Mouse (Mus musculus): ENCODE measurements at regions not wholly inside any gene's neighbourhood (a gene's known extent, or its start where the extent isn't known, plus 50 kb on each side); places are given as distances from the start of the nearest gene placed in this dataset.

DNA sequence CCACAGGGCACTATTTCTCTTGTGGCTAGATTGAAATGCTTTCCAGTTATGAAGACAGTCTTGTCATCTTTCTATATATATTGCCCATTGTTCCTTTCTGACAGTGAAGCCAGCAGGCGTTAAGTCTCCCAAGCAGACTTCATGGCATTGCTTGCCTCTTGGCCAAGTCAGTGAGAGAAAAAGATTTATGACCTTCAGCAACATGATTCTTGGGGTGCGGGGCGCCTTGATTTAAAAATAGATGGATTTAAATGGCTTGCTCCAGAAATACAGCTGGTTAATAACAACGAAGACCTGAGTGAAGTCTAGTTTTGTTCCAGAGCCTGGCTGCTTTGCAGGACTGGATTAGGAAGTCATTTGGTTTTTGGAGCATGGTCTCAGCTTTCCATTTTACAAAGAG is 475.2 kb upstream of the Gm26657 start:
- no peak for DNase-seq (ENCODE audit: extremely low spot score)

DNA sequence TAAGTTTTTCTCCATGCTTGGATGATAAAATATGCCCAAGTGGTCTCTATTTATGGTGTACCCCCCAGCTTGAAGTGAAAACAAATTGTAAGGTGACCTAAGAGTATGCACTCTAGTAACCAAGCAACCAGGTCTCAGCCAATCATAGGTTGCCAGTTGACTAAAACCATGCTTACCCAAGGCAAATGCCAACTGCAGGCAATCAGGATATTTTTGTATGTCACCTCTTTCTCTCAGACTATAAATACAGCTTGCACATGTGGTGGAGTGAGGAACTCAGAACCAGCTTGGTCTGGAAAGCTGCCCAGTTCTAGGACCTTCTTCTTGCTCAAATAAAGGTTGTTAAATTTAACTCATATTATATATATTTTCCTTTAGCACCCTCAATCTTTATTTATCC is 476.0 kb upstream of the Gm26657 start:
- no peak for DNase-seq (ENCODE audit: extremely low spot score)

DNA sequence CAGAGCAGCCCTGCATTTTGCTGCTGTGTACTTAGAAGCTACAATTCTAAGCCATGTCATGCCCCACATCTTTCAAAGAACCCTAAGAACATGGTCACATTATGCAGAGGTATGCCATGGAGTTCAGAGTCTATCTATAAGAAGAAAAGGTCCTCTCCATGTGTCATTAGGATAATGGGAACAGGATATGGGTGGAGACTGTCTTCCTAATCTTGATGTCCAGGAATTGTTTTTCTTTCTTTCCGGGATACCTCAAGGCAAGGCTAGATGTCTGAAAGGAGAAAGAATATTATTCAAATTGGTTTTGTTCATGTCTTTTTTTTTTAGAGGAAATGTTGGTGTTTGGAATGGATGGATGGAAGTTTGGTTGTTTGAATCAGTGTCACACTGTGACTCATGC is 477.3 kb upstream of the Gm26657 start:
- DNase-seq (ENCODE audit: extremely low spot score): no peak

DNA sequence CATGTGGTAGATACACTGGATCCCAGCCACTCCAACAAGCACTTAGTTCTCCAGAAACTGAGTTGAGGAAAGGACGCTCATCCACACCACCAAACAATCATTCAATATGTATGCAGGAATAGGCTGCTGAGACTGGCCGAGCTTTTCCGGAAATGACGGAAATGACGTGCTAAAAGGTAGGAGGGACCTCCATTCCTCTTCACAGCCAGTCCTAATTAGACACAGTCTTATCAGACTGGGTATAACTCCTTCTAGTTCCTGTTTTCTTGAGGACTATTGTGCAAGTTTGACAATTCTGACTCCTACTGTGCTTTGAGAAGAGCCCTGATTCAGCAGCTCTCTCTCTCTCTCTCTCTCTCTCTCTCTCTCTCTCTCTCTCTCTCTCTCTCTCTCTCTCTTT is 477.9 kb upstream of the Gm26657 start:
- no peak for DNase-seq (ENCODE audit: extremely low spot score)

DNA sequence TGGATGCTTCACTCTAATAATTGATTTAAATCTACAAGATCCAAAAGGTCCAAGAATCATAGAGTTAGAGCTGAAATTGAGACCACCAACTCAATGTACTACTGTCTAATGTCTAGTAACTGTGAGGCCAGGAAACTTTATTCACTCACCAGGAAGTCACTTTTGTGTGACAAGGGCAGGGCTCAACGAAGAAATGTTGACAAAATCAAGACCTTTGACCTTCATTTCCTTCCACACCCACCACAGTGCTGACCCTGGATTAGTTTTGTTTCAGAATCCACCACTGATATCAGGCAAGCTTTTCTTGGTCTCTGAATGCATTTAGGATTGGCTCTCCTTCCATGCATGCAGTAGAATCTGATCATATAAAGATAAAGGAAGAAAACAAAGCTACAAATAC is 487.5 kb upstream of the Gm26657 start:
- DNase-seq (ENCODE audit: extremely low spot score): no peak

DNA sequence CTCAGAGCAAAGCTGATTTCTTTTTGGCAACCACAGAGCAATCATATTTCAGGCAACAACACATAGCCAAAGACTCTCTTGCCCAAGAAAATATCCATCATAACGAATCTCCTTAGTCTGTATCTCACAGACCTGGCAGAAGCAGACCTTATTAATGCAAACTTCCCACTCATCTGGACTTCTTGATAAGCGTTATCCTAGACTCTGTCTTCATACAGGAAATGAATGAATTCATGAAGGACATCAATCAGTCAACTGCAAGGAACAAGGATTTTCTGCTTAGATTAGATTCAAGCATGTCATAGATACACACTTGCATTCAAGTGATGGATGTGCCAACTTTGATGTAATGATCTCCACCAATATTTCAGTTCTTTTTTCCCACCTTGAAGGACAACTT is 488.1 kb upstream of the Gm26657 start:
- DNase-seq (ENCODE audit: extremely low spot score): no peak

DNA sequence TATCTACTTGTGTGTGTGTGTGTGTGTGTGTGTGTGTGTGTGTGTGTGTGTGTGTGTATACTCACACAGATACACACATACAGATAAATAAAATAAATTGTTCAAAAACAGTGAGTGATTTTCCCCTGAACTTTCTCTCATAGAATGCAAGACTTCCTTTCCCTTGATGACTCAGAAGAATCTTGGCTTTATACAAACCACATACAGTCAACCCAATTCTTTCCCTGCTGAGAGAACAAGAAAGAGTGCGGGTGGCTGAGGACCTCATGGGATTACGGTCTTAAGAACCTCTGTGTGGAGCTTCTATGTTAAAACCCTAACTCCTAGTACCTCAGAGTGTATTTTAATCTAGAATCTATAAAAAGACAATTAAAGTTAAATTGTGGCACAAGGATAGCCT is 489.3 kb upstream of the Gm26657 start:
- DNase-seq (ENCODE audit: extremely low spot score): no peak

DNA sequence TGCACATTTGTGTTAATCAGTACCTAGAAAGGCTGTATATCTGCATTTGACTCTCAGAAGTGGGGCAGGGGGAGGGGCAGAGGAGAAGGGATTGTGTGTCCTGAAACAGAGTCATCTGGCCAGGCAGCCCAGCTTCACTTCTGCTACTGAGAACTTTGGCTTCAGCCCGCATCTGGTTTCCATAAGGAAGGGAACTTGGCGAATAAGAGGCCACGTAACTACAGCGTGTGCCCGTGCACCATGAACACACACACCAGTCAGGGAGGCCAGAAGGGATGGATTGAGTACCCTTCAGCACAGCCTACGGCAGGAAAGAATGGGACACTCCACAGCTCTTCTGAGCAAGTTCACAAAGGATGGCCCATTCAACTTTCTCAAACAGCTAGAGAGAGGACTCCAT is 496.0 kb upstream of the Gm26657 start:
- no peak for DNase-seq (ENCODE audit: extremely low spot score)

DNA sequence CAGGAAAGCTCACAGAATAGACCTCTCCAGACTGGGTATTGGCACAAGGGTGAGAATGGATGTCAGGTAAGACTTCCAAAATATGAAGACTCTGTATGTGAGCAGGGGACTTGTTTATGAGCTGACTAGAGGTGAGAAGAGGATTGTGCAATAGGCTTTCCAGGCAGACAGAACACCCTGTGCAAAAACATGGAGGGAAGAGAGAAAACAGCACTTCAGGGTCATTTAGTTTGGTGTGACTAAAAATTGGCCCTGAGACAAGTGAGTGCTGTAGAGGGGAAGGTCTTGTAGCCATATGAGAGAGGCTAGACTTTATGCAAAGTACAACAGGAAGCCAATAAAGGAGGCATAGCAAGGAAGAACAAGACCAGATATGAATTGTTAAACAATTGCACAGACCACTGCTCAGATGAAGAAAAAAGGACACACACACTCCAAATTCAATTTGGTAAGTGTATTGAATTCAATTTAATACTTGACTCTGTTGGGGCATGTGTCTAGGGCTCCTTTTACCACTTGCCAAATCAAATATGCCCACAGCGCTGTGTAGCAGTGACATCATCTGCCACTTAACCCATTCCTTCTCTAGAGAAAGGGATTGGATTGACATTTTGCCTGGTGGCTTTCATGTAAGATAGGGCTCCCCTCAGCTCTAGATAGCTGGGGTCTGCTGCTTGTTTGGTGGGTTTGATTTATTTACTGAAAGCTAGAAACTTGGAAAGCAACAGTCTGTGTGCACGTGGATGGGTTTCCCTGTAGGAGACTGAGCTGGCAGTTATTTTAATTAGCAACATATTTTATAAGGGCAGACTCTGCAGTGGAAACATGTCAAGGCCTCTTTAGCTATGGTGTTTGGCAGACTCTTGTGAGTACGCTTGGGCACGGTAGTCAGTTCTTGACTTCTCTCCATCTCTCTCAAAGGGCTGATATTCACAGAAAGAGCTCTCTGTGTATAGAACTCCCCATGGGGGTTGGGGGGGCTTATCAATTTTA is 501.1 kb upstream of the Gm26657 start:
- DNase-seq (ENCODE audit: extremely low spot score): no peak

DNA sequence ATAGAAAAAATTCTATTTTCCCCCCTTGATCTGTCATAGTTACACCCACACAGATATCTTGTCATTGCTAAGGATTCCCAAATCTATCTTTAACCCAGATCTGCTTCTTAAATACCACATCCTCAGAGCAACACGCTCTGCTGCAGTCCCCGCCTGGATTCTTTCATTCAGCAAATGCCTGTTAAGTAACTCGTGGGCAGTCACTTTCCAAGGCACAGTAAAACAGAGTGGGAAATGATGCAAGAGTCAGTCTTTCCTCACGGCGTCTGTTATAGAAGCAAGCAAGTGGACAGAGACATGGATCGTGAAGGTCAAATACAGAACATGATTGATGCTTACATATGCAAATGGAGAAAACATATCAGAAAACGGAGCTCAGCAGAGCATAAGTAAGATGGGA is 508.5 kb upstream of the Gm26657 start:
- DNase-seq (ENCODE audit: extremely low spot score): no peak

DNA sequence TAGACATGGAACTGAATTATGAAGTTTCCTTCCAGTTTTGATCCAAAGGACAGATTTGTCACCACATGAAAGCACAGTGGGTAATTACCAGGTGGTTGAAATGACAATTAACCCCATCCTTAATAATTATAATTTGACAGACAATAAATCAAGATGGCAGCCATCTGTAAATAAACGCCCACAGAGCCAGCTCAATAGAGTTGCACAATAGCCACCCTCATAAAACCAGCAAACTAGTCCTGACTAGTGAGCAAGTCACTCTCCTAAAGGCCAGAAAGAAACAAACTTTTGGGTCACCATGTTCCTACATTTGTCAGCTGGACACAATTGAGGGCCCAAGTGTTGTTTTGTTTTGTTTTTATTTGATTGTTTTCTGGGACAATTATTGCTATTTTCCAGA is 509.4 kb upstream of the Gm26657 start:
- no peak for DNase-seq (ENCODE audit: extremely low spot score)

DNA sequence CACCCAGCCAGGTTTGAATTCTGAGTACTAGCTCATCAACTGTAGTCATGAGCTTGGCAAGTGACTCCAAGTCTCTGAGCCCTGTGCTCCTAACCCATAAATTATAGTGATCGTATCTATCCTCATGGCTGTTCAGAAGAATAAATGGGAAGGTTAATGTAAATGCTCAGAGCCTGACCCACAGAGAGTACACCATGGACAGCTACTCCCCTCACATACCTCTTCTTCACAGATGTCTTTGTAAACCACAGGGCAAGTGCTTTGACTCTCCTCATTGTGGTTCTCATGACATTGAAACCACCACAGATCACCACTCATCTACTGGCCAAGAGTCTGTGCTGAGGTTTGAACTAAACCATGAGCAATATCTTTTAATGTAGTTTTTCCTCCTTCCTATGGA is 513.4 kb upstream of the Gm26657 start:
- no peak for DNase-seq (ENCODE audit: extremely low spot score)

DNA sequence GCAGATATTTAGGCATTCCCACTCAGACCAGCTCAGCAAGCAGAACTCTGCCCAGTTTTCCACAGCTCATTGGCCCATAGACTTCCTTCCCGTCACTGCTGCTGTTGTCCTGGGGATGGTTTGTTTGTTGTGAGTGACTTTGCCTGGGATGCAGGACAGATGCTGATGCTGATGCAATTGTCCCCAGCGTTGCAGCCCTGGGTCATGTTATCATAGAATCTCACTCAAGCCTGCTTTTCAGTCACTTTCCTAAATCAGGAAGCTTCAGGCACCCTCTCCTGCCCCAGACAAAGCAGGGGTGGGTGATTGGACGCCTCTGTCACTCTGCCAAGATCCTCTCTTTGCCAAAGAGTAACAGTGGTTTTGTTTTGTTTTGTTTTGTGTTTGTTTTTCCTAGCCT is 515.3 kb upstream of the Gm26657 start:
- DNase-seq (ENCODE audit: extremely low spot score): no peak

DNA sequence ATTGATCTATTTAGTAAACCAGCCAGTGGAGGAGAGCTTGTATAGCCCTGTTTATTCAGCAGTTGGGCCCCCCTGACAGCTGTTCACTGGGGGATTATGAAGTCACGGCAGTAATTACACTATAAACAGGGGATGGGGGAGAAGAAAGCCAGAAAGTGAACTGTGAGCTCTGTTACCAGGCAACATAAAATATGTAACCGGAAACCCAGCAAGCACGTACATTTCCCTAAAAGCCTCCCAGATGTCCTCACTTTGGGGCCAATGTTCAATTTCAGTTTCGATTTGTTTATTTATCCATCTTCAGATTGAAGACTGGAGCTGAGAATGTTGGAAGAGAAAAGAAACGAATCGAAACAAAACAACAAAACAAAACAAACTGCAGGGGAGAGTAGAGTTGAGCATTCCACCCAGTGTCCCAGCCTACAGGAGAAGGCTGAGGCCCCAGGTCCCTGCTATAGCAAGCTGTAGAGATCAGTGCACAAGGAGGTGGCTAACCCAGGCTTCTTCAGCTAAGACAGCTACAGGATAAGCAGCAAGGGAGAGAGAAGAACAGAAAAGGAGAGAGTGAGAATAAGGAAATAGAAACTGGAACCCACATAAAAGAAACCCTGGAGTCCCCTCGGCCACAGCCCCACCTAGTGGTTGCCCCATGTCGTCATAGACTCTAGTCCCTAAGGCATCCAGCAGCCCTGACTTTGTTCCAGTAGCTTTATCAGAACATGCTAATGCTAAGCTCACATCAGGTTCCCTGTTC is 517.7 kb upstream of the Gm26657 start:
- peak; percentile 25 for DNase-seq (ENCODE audit: extremely low spot score)

DNA sequence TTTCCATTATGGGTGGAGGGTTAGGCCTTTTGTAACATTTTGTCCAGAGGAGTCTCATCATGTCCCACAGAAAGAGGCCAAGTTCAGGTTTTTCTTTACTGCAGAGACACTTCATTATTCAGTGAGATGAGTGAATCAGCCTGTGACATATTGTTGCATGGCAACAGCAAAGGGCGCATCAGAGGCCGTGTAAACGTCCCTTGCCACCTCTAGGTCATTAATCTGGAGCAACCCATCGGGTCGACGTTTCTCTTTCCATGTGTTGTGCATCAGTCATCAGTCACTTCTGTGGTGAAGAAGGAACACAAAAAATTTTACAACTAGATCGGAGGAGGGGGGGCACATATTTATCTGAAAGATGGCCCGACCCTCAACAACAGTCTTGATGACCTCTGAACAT is 519.3 kb upstream of the Gm26657 start:
- DNase-seq (ENCODE audit: extremely low spot score): peak; percentile 4

DNA sequence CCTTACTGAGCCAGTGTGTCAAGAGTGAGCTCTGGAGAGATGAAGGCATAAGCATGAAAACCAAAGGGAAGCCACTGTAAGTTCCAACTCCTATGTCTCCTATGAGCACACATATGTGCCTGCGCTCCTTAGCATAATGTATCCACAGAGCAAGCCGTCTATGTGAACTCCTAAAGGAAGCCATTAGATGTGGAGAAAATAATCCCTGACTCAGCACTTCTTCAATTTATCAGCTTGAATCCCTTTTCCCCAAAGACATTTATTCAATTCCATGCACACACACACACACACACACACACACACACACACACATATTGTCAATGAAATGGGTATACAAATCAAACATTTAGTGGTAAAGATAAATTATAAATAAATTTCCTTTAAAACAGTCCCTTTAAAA is 530.4 kb upstream of the Gm26657 start:
- no peak for DNase-seq (ENCODE audit: extremely low spot score)

DNA sequence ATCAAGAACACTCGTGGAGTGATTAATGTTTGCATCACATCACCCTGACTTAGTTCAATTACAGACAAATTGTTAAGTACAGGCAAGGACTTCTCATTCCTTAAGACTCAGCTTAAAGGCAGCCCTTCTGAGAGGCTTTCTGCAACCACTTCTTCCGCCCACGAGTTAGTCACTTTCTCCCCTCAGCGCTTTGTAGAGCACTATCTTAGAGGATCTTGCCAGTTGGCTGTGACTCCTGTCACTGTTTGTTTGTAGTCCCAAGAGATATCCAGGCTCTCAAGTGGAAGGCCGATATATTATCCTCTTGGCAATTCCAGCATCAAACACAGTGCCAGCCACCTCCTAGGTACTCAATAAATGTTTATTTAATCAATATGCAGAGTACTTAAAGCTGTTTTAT is 532.1 kb upstream of the Gm26657 start:
- DNase-seq (ENCODE audit: extremely low spot score): no peak

DNA sequence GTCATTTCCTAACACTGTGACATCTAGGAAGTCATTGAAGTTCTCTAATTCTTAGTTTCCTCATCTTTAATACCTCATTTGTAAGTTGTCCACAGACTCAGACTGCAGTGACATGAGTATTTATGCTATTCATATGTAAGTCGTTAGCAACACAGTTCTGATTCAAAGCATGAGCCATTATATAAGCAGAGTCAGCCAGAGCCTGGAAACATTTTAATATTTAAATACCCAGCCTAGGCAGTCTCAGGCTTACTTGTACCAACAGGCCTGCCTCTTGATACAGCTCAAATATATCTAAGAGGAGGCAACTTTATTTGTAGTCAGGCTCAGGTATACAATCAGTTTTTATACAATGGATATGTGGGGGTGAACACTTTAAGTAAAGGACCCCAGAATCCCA is 534.8 kb upstream of the Gm26657 start:
- no peak for DNase-seq (ENCODE audit: extremely low spot score)

DNA sequence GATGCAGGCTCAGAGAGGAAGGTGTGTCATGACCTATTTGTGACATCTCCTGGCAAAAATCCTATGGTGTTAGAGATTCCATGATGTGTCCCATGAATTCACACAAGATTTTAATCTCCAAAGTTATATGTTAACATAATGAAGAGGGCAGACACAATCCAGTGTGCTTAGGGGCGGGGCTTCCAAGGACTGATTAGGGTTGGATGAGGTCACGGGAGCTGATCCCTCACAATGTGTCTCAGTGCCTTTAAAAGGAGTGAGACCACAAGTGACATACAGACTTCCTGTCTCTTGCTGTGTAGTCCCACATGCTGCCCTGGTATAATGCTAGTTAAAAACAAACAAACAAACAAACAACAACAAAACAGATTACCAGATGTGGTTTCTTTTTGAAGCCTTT is 546.5 kb upstream of the Gm26657 start:
- DNase-seq (ENCODE audit: extremely low spot score): no peak

DNA sequence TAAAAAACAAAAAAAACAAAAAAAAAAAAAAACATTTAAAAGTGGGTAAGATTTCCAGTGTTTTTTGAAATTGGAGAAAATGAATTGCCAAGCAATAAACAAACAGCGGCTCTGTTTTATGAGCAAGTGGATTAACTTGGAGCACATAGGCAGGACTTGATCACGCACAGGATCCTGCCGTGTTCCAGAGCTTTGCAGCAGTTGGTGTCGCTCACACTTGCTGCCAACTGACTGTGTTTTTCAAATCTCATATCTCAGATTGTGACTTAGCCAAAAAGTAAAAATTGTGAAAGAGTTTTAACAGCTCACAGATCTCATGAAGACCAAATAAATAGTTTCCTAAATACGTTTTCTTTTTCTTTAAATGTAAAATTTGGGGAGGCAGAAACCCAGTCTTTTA is 547.4 kb upstream of the Gm26657 start:
- DNase-seq (ENCODE audit: extremely low spot score): no peak

DNA sequence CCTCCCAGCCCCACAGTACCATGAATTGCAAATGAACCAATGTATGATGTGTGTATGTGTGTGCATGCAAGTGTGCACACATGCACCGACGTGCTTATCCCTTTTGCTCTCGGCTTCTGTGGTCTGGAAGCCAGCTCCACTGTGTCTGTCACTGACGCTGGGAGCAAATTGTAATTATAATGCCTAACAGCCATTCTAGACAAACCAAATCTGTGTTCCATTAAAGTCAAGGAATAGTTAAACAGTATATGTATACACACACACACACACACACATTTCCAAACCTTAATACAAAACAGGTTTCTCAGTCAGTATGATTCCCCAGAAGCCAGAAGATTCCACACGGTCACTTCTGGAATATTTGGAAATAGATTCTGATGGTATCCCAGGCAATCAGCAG is 560.3 kb upstream of the Gm26657 start:
- DNase-seq (ENCODE audit: extremely low spot score): no peak

DNA sequence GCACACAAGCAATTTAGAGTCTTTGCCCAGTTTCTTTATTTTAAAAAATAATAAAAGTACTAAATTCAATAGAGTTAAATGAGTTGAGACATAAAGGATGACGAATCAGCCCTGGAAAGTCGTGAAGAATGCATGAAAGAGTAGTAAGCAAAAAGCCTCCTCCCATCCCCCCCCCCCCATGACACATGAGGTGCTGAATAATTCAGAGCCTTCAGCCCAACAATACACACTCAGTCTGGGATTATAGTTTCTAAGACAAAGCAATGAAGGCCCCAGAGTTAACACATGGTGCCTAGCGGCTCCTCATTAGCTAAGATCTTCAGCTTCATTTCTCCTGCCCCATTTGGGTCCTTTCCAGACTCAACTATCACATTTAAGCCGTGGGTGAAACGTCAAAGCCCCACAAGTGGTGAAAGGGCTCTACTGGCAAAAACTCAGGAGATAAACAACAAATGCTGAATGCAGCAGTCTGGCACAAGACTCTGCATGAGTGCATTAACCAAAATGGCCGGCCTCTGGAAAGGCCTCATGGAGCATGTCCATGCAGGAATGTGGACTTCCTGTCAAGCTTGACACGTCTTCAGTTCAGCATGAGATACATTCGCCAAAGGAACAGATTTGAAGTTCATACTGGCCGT is 560.9 kb upstream of the Gm26657 start:
- DNase-seq (ENCODE audit: extremely low spot score): no peak

DNA sequence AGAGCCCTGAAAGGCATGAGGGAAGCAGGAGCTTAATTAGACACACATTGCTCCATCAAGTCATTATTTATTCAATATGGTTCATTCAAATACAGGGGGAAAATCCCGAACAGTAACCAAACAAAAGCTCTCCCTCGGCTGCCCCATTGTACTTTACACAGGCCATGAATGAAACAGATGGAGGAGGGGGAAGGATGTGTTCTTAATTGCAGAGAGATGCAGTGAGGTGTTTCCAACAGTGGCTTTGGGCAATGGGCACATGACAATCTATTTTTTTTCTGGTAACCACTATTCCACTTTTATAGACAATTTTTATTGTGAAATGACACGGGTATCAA is 578.6 kb upstream of the Gm26657 start:
- no peak for DNase-seq (ENCODE audit: extremely low spot score)
